Mouse (Mus musculus): ENCODE measurements around the gene Adck2. TPM values are rescaled to one million over a fixed set of nuclear protein-coding genes. Genes with fewer than 3 reads are reported as not detected.

Gene Adck2
- polyA plus RNA-seq (2012; rRNA removed) = 10.6 and 15.3 TPM in 2 replicates

GRCm38 (mm10) chr6:39573791-39574554 is at the start of gene Adck2:
Adck2 (plus strand) TSS chr6:39573873.

GRCm38 (mm10) chr6:39557723-39558261 is 15.9 kb upstream of the Adck2 start, which contains the start of gene Dennd2a:
Dennd2a (minus strand) TSS chr6:39557867.

GRCm38 (mm10) chr6:39585517-39585916 is 11.8 kb downstream of the Adck2 start, which contains the start of gene Gm42420:
Gm42420 (plus strand) TSS chr6:39585753.

GRCm38 (mm10) chr6:39592401-39593214 is 18.9 kb downstream of the Adck2 start, which contains the start of gene Ndufb2:
Ndufb2 (plus strand) TSS chr6:39592574.

Other genes starting within 250 kb of the Adck2 start
- 32.2 and 33.8 TPM in 2 replicates for gene Slc37a3, start 196.2 kb upstream of the Adck2 start, polyA plus RNA-seq (2012; rRNA removed)
- gene Rab19, start 192.7 kb upstream of the Adck2 start, polyA plus RNA-seq (2012; rRNA removed) = 0.19 and 0.53 TPM in 2 replicates
- gene Mkrn1, start 153.4 kb upstream of the Adck2 start, polyA plus RNA-seq (2012; rRNA removed) = 65.7 and 115 TPM in 2 replicates
- gene Dennd2a, start 16.0 kb upstream of the Adck2 start, polyA plus RNA-seq (2012; rRNA removed) = 50.0 and 66.4 TPM in 2 replicates
- gene Gm42420, start 11.9 kb downstream of the Adck2 start, polyA plus RNA-seq (2012; rRNA removed) = 0.63 TPM in 1 of 2 replicates, not detected in the other
- 98.3 and 115 TPM in 2 replicates for gene Ndufb2, start 18.7 kb downstream of the Adck2 start, polyA plus RNA-seq (2012; rRNA removed)
- 11.6 and 18.5 TPM in 2 replicates for gene Braf, start 151.6 kb downstream of the Adck2 start, polyA plus RNA-seq (2012; rRNA removed)
- gene Mrps33, start 237.1 kb downstream of the Adck2 start, polyA plus RNA-seq (2012; rRNA removed) = 240 and 256 TPM in 2 replicates

Measured in central nervous system, embryonic 11.5 days (tissue).